Mouse (Mus musculus): ENCODE measurements at regions not wholly inside any gene's neighbourhood (a gene's known extent, or its start where the extent isn't known, plus 50 kb on each side); places are given as distances from the start of the nearest gene placed in this dataset.

DNA sequence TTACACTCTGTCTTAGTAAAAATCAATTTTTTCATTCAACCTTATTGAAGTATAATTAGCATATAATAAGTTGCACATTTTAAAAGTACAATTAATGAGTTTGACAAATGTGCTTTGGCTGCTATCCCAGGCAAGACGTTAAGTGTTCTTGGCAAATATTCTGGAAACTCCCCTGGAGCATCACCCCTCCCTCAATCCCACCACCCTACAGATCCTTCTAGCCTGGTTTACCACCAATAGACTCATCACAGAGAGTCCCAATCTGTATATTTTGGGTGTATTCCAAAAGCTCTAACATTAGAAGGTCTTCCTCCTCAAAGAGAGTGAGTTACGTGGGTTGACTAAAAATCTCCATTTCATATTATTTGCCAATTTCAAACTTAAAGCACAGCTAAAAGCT, 278.5 kb downstream of the Car8 start:
- no peaks in the 10 kb centered on the region for H3K27me3 ChIP-seq (replicated peaks)
- H3K9me3 ChIP-seq (replicated peaks; ENCODE audit: low read length) = no peaks in the 10 kb centered on the region
- DNase-seq (ENCODE audit: extremely low read depth) = no peak
- TF ChIP-seq SMC3 (IDR thresholded peaks at IDR 0.05; ENCODE audit: low read depth, low read length) = no peak
- TF ChIP-seq BHLHE40 (IDR thresholded peaks at IDR 0.05; ENCODE audit: low read depth, low read length) = no peak
- TF ChIP-seq EP300 (IDR thresholded peaks at IDR 0.05; ENCODE audit: low read length) = no peak
- no peak for TF ChIP-seq IRF4 (IDR thresholded peaks at IDR 0.05; ENCODE audit: low read depth, low read length)
- no peak for TF ChIP-seq CHD1 (IDR thresholded peaks at IDR 0.05; ENCODE audit: low read depth, low read length)
- H3K36me3 ChIP-seq (replicated peaks in 1 of 2; ENCODE audit: control insufficient read depth in 1 of 2, insufficient read depth in 1 of 2, low read length in 1 of 2) = no peaks in the 10 kb centered on the region
- no peak overlapping the region for H3K4me3 ChIP-seq (replicated peaks in 1 of 3; ENCODE audit: low read depth in 2 of 3, low read length in 2 of 3, poor library complexity in 1 of 3)
- no peak overlapping the region for H3K27ac ChIP-seq (ENCODE audit: insufficient read depth, low read depth)
- in situ Hi-C loops (cut with MboI; ENCODE audit: low pct_ligation_motif_present, low pct_unique_long_range_greater_than_20kb, low sequenced_read_pairs) = no loop called here
- dilution Hi-C loops (cut with MboI; ENCODE audit: extremely low pct_ligation_motif_present, extremely low pct_unique_long_range_greater_than_20kb, low sequenced_read_pairs) = no loop called here
- H3K4me1 ChIP-seq (ENCODE audit: control insufficient read depth in 1 of 2, insufficient read depth in 2 of 2) = peaks cover 14 to 35% of the 10 kb centered on the region in 2 experiments
- no peak overlapping the region for H3K9ac ChIP-seq (ENCODE audit: insufficient read depth, low read depth)
- H3K4me2 ChIP-seq (ENCODE audit: insufficient read depth, low read depth, poor library complexity, severe bottlenecking) = no peak overlapping the region
- H3K79me2 ChIP-seq (replicated peaks; ENCODE audit: control insufficient read depth, extremely low read depth, insufficient read depth, poor library complexity, severe bottlenecking) = no peaks in the 10 kb centered on the region

DNA sequence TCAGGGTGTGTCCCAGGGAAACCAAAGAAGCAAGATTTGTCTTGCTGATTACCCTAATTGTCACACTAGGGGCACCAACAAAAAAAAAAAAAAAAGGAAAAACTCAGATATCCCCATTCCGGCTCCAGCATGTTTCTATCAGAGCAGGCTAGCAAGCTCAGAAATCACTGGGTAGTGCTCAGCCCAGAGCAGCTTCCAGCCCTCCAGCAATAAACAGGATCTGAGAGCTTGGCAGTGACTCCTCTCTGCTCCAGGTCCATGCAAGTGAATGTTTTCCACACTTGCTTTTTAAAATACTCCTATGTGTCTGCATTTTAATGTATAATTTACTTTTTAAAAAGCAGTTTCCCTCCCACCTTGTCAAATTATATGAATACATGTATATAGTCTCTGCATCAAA, 290.8 kb downstream of the Car8 start:
- Histone ChIP-seq H3K9ac (ENCODE audit: insufficient read depth, low read depth) (no peak overlapping the region), H3K9me3 (replicated peaks; ENCODE audit: low read length) (no peaks in the 10 kb centered on the region), H3K27me3 (replicated peaks) (no peaks in the 10 kb centered on the region), H3K79me2 (replicated peaks; ENCODE audit: control insufficient read depth, extremely low read depth, insufficient read depth, poor library complexity, severe bottlenecking) (no peaks in the 10 kb centered on the region), H3K27ac (ENCODE audit: insufficient read depth, low read depth) (no peak overlapping the region), H3K36me3 (replicated peaks in 1 of 2; ENCODE audit: control insufficient read depth in 1 of 2, insufficient read depth in 1 of 2, low read length in 1 of 2) (no peaks in the 10 kb centered on the region), H3K4me1 (ENCODE audit: control insufficient read depth in 1 of 2, insufficient read depth in 2 of 2) (no peaks in the 10 kb centered on the region), H3K4me2 (ENCODE audit: insufficient read depth, low read depth, poor library complexity, severe bottlenecking) (no peak overlapping the region), H3K4me3 (replicated peaks in 1 of 3; ENCODE audit: low read depth in 2 of 3, low read length in 2 of 3, poor library complexity in 1 of 3) (no peak overlapping the region)
- in situ Hi-C loops (cut with MboI; ENCODE audit: low pct_ligation_motif_present, low pct_unique_long_range_greater_than_20kb, low sequenced_read_pairs) = no loop called here
- DNase-seq (ENCODE audit: extremely low read depth) = no peak
- dilution Hi-C loops (cut with MboI; ENCODE audit: extremely low pct_ligation_motif_present, extremely low pct_unique_long_range_greater_than_20kb, low sequenced_read_pairs) = no loop called here
- no peak for TF ChIP-seq IRF4 (IDR thresholded peaks at IDR 0.05; ENCODE audit: low read depth, low read length)
- TF ChIP-seq GABPA (IDR thresholded peaks at IDR 0.05; ENCODE audit: insufficient replicate concordance, low read depth, low read length) = no peak
- no peak for TF ChIP-seq SMC3 (IDR thresholded peaks at IDR 0.05; ENCODE audit: low read depth, low read length)
- no peak for TF ChIP-seq SIN3A (IDR thresholded peaks at IDR 0.05; ENCODE audit: low read length)
- no peak for TF ChIP-seq MEF2A (IDR thresholded peaks at IDR 0.05; ENCODE audit: borderline replicate concordance, low read depth, low read length)
- no peak for TF ChIP-seq MAZ (IDR thresholded peaks at IDR 0.05; ENCODE audit: low read depth, low read length)
- no peak for TF ChIP-seq NRF1 (IDR thresholded peaks at IDR 0.05; ENCODE audit: low read depth, low read length)
- TF ChIP-seq ELF1 (IDR thresholded peaks at IDR 0.05; ENCODE audit: low read depth, low read length) = no peak

DNA sequence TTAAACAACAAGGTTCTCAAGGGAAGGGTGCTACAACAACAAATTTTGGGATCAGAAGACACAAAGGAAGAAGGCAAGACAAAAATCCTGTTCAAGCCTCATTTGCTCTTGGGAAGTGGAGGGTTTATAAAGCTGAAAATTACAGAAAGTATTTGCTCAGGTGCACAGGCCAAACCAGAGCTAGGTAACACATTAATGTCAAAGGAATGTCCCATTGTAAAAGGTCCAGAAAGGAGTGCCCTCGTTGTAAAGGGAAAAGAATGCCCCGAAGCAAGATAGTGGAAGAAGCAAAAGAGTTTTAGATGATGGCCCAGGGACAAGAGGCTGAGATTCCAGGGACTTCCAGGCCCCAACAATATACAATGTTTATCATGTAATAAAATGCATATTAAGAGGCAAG, 317.3 kb downstream of the Car8 start:
- no peak overlapping the region for H3K9ac ChIP-seq (ENCODE audit: insufficient read depth, low read depth)
- dilution Hi-C loops (cut with MboI; ENCODE audit: extremely low pct_ligation_motif_present, extremely low pct_unique_long_range_greater_than_20kb, low sequenced_read_pairs) = no loop called here
- in situ Hi-C loops (cut with MboI; ENCODE audit: low pct_ligation_motif_present, low pct_unique_long_range_greater_than_20kb, low sequenced_read_pairs) = no loop called here

More for the DNA sequence above, 317.3 kb downstream of the Car8 start:
- no peaks in the 10 kb centered on the region for H3K36me3 ChIP-seq (replicated peaks in 1 of 2; ENCODE audit: control insufficient read depth in 1 of 2, insufficient read depth in 1 of 2, low read length in 1 of 2)
- H3K27me3 ChIP-seq (replicated peaks) = no peaks in the 10 kb centered on the region
- no peaks in the 10 kb centered on the region for H3K9me3 ChIP-seq (replicated peaks; ENCODE audit: low read length)
- DNase-seq (ENCODE audit: extremely low read depth) = no peak
- no peak overlapping the region for H3K4me3 ChIP-seq (replicated peaks in 1 of 3; ENCODE audit: low read depth in 2 of 3, low read length in 2 of 3, poor library complexity in 1 of 3)
- no peaks in the 10 kb centered on the region for H3K4me1 ChIP-seq (ENCODE audit: control insufficient read depth in 1 of 2, insufficient read depth in 2 of 2)
- no peak overlapping the region for H3K27ac ChIP-seq (ENCODE audit: insufficient read depth, low read depth)
- no peak for TF ChIP-seq ELF1 (IDR thresholded peaks at IDR 0.05; ENCODE audit: low read depth, low read length)
- TF ChIP-seq MXI1 (IDR thresholded peaks at IDR 0.05; ENCODE audit: low read depth, low read length) = no peak
- no peak for TF ChIP-seq SMC3 (IDR thresholded peaks at IDR 0.05; ENCODE audit: low read depth, low read length)
- no peak for TF ChIP-seq ZC3H11A (IDR thresholded peaks at IDR 0.05; ENCODE audit: low read depth, low read length)
- no peak for TF ChIP-seq ZKSCAN1 (IDR thresholded peaks at IDR 0.05; ENCODE audit: borderline replicate concordance, low read depth, low read length)
- TF ChIP-seq MAFK (IDR thresholded peaks at IDR 0.05; ENCODE audit: insufficient replicate concordance, low read length) = no peak
- no peak for TF ChIP-seq IRF4 (IDR thresholded peaks at IDR 0.05; ENCODE audit: low read depth, low read length)
- TF ChIP-seq CHD1 (IDR thresholded peaks at IDR 0.05; ENCODE audit: low read depth, low read length) = no peak
- TF ChIP-seq JUND (conservative IDR thresholded peaks at IDR 0.05; ENCODE audit: low read depth, low read length) = no peak
- TF ChIP-seq NRF1 (IDR thresholded peaks at IDR 0.05; ENCODE audit: low read depth, low read length) = no peak
- no peak for TF ChIP-seq TCF12 (IDR thresholded peaks at IDR 0.05; ENCODE audit: low read depth, low read length)
- TF ChIP-seq POLR2A (IDR thresholded peaks at IDR 0.05; ENCODE audit: low read depth, low read length) = no peak
- no peak for TF ChIP-seq ZMIZ1 (IDR thresholded peaks at IDR 0.05; ENCODE audit: low read depth, low read length)
- no peak for TF ChIP-seq ZNF384 (IDR thresholded peaks at IDR 0.05; ENCODE audit: low read depth, low read length)
- no peak for TF ChIP-seq EP300 (IDR thresholded peaks at IDR 0.05; ENCODE audit: low read length)
- no peaks in the 10 kb centered on the region for H3K79me2 ChIP-seq (replicated peaks; ENCODE audit: control insufficient read depth, extremely low read depth, insufficient read depth, poor library complexity, severe bottlenecking)
- no peak overlapping the region for H3K4me2 ChIP-seq (ENCODE audit: insufficient read depth, low read depth, poor library complexity, severe bottlenecking)

Measured in CH12.LX (cell line).